Mouse (Mus musculus) bone marrow, adult 2 months (tissue): ENCODE data around the gene Ank2.

ENCODE experiments used
- CTCF ChIP-seq: fragments of 200-500 bp; IDR thresholded peaks from 2 replicates; pipeline ENCODE4 v1.5.1; 2011; ENCODE audit warnings: low read length, control low read depth; ENCODE audit not compliant: control insufficient read depth, insufficient read depth
- POLR2A ChIP-seq: fragments of 200-500 bp; IDR thresholded peaks from 2 replicates; pipeline ENCODE4 v1.6.1; 2011; ENCODE audit warnings: low read depth, mild to moderate bottlenecking, control low read depth, low read length, borderline replicate concordance; ENCODE audit not compliant: control insufficient read depth

- TF ChIP-seq CTCF (no peak), POLR2A (no peak)
Observed at GRCm38 (mm10) chr3:127311521-127311920, 187.6 kb downstream of the Ank2 start.
